Mouse (Mus musculus): ENCODE data around the gene Pigo.

DNA sequence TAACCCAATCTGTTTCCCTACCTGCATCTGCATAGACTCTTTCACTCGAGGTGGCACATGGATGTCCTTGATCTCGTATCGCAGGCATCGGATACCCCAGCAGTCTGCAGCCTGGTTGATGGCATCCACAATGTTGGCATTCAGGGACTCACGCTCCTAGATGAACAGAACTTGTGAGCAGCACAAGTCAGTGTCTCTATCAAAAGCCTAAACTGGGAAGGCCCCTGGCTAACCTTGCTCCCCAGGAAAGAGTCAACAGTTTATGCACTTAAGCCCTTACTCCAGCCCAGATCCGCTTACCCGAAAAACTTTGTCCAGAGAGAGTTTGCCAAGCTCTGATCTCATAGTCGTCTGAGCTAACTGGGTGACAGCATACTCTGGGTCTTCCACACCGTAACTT lies 4.1 kb upstream of the Pigo start:
- no peak for TF ChIP-seq POLR2A (IDR thresholded peaks at IDR 0.05; ENCODE audit: control insufficient read depth, low read depth, low read length)
- TF ChIP-seq CTCF (IDR thresholded peaks at IDR 0.05; ENCODE audit: control insufficient read depth, insufficient read depth, insufficient replicate concordance, low read depth, low read length) = no peak

All from testis, adult 2 months (tissue).